Mouse (Mus musculus) ovary, postnatal 36 days (tissue): Measurements from ENCODE around the gene Galnt9.

ENCODE experiments used
- DNase-seq: peaks from one replicate; pipeline ENCODE4 v3.0.0; 2022; ENCODE audit warnings: low spot score, mixed read lengths

Galnt9 gene

GRCm38 (mm10) chr5:110587467-110587866, 43.3 kb downstream of the Galnt9 start:
- no peak for DNase-seq

- no peak for DNase-seq
Measured at GRCm38 (mm10) chr5:110589833-110590232, 45.7 kb downstream of the Galnt9 start.

DNA sequence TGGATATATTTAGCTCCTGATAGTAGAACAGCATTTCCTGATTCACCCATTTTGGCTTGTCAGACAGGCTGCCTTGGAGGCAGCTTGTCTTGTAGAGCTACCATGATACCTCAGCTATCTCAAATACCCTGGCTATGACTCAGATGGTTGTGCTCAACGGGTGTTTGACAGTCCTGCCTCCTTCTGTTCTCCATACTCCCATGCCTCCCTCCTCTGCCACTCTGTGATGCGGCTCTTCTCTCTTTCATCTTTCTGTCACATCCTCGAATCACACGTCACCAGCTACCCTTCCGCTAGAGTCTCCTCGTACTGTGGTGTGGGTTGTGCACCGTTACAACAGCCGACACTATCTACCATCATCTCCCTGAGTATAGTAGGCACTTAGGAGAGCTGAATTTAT, 50.3 kb downstream of the Galnt9 start:
- DNase-seq: no peak

- DNase-seq: no peak
Measured at GRCm38 (mm10) chr5:110595341-110595740, 51.2 kb downstream of the Galnt9 start.

DNA sequence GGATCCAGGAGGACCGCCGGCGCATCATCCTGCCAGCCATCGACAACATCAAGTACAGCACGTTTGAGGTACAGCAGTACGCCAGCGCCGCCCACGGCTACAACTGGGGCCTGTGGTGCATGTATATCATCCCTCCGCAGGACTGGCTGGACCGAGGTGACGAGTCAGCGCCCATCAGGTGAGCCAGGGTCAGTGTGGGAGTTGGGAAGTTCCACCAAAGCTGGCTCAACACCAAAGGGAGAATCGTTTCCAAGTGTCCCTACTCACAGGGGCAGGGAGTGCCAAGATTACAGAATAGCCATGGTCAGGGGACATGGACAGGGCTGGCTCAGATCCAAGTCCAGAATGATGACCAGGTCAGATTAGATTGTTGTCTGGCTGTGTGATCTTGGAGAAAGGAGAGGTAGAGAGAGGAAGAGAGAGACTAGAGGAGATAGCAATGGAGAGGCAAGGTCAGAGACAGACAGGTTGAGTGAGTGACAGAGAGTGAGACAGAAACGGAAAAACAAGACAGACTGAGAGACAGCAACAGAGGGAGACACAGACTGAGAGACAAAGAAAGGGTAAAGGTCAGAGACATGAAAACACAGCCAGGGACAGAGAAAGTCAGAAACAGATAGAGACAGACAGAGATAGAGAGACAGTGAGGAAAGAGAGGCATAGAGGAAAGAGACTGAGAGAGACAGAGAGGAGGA, 52.1 kb downstream of the Galnt9 start:
- no peak for DNase-seq

DNA sequence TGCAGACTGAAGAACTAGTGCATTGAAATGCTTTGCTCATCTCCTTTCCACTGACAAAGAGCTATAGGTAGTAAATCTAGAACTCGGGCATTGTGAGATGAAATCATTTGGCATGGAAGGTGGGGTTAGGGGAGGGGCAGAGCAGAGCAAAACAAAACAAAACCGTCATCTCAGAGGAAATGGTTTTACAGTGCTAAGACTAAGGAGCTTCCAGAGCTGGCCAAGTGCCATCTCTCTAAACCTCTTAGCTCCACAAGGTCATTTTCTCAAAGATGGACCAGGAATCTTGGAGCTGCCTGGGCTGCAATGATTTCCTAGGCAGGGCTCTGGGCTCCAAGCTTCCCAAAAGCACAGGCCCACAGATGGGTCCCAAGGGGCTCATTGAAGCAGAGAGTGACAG, 53.3 kb downstream of the Galnt9 start:
- DNase-seq: no peak

DNA sequence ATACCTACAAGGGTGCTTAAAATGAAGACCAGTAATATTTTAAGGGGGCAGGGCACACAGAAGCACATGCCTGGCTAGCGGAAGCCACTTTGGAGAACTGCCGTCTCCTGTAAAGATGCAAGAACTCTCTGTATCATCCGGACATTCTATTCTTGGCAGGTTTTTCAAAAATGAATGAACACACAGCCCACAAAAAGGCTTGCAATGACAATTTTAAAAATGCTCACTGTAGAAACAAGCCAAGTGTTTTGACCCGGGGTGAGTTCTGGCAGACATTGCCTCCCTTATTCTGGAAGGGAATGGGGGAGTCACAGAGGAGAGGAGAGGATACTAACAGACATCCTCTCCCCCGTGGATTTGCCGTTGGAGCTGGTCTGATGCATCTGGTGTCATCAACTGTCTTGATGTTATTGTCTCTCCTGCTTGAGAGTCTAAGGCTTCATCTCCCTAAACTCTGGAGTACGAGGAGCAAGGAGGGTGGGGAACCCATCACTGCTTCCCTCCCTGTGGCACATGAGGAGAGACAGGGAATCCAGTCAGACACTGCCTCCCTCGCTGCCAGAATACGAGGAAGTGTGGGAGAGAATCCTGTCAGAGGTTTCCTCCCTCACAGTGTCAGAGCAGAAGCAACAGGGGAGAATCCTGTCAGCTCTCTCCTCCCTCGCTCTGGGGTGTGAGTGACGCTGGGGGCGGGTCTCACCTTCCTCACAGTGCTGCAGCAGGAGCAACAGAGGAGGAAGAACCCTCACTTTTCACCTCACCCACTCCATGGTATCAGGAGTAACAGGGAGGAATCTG, 54.3 kb downstream of the Galnt9 start:
- DNase-seq: no peak

GRCm38 (mm10) chr5:110603016-110603685, 59.0 kb downstream of the Galnt9 start:
- no peak for DNase-seq

- no peak for DNase-seq
Measured at GRCm38 (mm10) chr5:110604311-110604710, 60.2 kb downstream of the Galnt9 start.

DNA sequence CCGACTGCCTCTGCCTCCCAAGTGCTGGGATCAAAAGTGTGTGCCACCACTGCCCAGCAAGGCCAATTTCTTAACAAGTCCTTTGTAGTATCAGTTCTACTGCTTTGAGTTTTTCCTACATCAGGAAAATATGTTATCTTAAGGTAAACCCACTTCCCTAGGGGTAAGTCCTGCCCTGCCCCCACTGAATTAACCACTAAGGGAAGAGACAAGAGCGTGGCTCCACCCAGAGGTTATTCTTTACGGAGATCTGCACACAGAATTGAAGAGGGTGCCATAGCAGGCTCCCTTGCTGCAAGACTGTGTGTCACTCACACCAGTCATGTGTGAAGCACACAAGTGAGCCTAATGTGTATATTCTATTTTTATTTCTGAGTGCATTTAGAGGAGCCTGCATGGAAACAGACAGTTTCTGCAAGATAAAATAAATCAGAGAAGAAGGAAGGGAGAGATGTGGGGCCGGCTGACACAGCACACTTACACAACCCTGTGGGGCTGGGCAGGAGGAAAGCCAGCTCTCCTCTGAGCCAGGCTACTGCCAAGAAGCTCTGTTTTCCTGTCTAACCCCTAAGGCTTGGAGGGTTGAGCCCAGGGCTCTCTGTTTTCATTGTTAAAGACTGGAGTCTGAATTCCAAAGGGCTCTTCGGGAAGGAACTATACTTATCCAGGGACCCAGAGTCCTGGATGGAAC, 61.5 kb downstream of the Galnt9 start:
- DNase-seq: no peak

- no peak for DNase-seq
Measured at GRCm38 (mm10) chr5:110607767-110608166, 63.6 kb downstream of the Galnt9 start.

- no peak for DNase-seq
Measured at GRCm38 (mm10) chr5:110608336-110608735, 64.2 kb downstream of the Galnt9 start.

DNA sequence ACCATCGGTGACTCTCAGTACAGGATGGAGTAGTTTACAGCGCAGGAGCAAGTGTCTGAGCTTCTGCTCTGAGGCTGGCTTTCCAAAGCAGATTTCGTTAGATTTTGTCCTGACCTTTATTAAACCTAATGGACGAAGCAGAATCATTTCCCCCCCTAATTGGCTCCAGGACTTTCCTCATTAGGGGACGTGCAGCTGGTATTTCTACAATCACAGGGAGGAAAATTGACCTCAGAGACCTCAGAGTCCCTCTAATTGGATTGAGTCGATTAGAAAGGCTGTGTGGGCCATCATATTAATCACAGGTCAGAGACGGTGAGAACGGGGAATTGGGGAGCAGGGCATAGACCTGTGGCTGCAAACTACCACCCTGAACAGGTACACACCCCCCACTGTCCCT, 64.8 kb downstream of the Galnt9 start:
- no peak for DNase-seq

- no peak for DNase-seq
Measured at GRCm38 (mm10) chr5:110609425-110609824, 65.3 kb downstream of the Galnt9 start.

DNA sequence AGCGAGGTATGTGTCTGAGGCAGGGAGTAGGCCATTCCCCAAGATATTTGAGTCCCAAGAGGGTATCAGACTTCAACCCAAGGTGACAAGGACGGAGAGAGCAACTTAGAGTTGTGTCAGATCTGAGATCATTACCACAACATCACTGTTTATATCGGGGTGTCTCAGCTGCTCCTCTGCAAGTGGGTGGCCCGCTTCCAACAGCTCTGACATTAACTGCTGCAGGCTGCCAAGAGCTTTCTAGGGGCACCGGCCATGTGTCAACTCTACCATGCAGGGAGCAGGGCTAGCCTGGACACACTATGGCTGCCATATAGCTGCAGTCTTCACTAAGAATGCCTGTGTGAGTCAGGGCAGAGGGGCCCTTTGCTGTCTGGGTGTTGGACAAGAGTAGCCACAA, 65.7 kb downstream of the Galnt9 start:
- DNase-seq: no peak

DNA sequence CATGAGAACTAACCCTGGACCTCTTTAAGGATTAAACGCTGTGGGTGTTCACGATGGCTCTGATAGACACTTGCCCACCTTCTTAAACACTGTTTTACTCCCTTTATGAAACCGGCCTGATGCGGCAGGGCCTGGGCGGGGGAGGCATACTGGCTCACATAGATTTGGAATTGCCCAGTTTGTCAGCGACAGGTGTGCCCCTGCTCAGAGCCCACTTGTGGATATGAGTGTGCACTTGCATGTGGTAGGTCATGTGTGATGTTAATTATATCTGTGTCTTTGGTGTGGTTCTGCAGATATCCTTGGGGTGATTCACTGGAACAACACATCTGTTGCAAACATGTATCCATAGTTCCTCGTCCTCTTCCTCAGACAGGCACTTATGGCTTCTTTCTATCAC, 66.3 kb downstream of the Galnt9 start:
- DNase-seq: no peak

DNA sequence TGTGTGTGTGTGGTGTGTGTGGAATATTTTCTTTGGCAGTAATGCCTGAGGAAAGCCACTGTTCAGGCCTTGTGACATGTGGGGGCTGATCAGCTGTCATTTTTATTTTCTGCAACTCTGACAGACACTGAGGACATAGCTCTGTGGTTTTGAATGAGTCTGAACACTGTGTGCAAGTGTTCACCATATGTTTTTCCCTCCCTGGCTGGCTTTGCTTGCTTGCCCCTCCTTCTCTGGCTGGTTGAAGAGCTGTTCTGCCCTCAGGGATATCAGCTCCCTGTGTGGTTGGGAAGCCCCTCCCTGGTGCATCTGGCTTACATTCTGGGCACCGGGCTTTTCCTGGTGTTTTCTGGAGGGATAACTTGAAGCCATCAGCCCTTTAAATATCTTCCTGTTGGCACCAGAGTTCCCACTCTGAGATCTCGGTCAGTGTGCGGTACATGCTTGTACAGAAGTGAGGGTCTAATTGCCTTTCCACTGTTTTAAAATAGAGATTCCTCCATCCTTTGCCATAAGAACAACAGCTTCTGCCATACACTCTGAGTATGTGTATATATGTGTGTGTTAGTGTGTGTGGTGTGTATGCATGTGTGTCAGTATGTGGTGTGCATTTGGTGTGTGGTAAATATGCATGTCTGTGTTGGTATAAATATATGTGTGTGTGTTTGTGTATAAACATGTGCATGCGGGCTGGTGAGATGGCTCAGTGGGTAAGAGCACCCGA, 67.4 kb downstream of the Galnt9 start:
- no peak for DNase-seq

- no peak for DNase-seq
Measured at GRCm38 (mm10) chr5:110619226-110619625, 75.1 kb downstream of the Galnt9 start.

GRCm38 (mm10) chr5:110624319-110624718, 80.2 kb downstream of the Galnt9 start:
- DNase-seq: no peak

- DNase-seq: no peak
Measured at GRCm38 (mm10) chr5:110627351-110627750, 83.2 kb downstream of the Galnt9 start.

GRCm38 (mm10) chr5:110628156-110628555, 84.0 kb downstream of the Galnt9 start:
- no peak for DNase-seq
